Mouse (Mus musculus) spleen, embryonic (tissue): ENCODE measurements around the gene Parp1.
"Not testable (repeated sequence)": the region's sequence is repeated elsewhere in the genome, so short reads cannot be mapped to it uniquely, and the experiment has no call there.

Source experiments
- CTCF ChIA-PET: fragments of 350-600 bp; sonication (Branson Sonifier 250); formaldehyde crosslinking; loops from one replicate; lab custom pipeline; 2022; lab: Charles Lee

Gene Parp1

GRCm38 (mm10) chr1:180556899-180557298 is 11.8 kb upstream of the Parp1 start:
- CTCF ChIA-PET: no interaction called here

- CTCF ChIA-PET: no interaction called here
These were observed 9.3 kb upstream of the Parp1 start for GRCm38 (mm10) chr1:180559454-180559853.

GRCm38 (mm10) chr1:180561187-180561586 is 7.5 kb upstream of the Parp1 start:
- CTCF ChIA-PET: no interaction called here

- CTCF ChIA-PET: no interaction called here
These were observed 3.8 kb upstream of the Parp1 start for GRCm38 (mm10) chr1:180564885-180565284.

- CTCF ChIA-PET: no interaction called here
These were observed 963 bp upstream of the Parp1 start for GRCm38 (mm10) chr1:180567761-180568160.

GRCm38 (mm10) chr1:180568248-180568647 is 476 bp upstream of the Parp1 start:
- CTCF ChIA-PET: no interaction called here

GRCm38 (mm10) chr1:180569453-180569852 is 729 bp downstream of the Parp1 start:
- CTCF ChIA-PET: interaction anchor here (0.8 kb wide), 1 partner anchor 18 kb away, joined by 3 read pairs; no protein-coding TSS in a partner anchor

GRCm38 (mm10) chr1:180570181-180570580 is 1.5 kb downstream of the Parp1 start:
- CTCF ChIA-PET: interaction anchor here (0.8 kb wide), 1 partner anchor 18 kb away, joined by 3 read pairs; no protein-coding TSS in a partner anchor

GRCm38 (mm10) chr1:180571018-180571589 is 2.4 kb downstream of the Parp1 start:
- CTCF ChIA-PET: no interaction called here

- CTCF ChIA-PET: interaction anchor here (0.6 kb wide), 1 partner anchor 74 kb away, joined by 3 read pairs; no protein-coding TSS in a partner anchor
These were observed 3.0 kb downstream of the Parp1 start for GRCm38 (mm10) chr1:180571721-180572120.

GRCm38 (mm10) chr1:180572154-180572553 is 3.4 kb downstream of the Parp1 start:
- CTCF ChIA-PET: interaction anchor here (0.6 kb wide), 1 partner anchor 74 kb away, joined by 3 read pairs; no protein-coding TSS in a partner anchor

GRCm38 (mm10) chr1:180576524-180576923 is 7.8 kb downstream of the Parp1 start:
- CTCF ChIA-PET: no interaction called here

GRCm38 (mm10) chr1:180577837-180578236 is 9.1 kb downstream of the Parp1 start:
- CTCF ChIA-PET: no interaction called here

- CTCF ChIA-PET: no interaction called here
These were observed 19.2 kb downstream of the Parp1 start for GRCm38 (mm10) chr1:180587792-180588442.

GRCm38 (mm10) chr1:180600578-180600977 is 31.9 kb downstream of the Parp1 start:
- CTCF ChIA-PET: no interaction called here

- CTCF ChIA-PET: interaction anchor here (0.6 kb wide), 1 partner anchor 59 kb away, joined by 4 read pairs; no protein-coding TSS in a partner anchor
These were observed 33.1 kb downstream of the Parp1 start for GRCm38 (mm10) chr1:180601806-180602205.

- CTCF ChIA-PET: no interaction called here
These were observed 35.9 kb downstream of the Parp1 start for GRCm38 (mm10) chr1:180604579-180604978.

- CTCF ChIA-PET: no interaction called here
These were observed 37.4 kb downstream of the Parp1 start for GRCm38 (mm10) chr1:180606106-180606505.

- CTCF ChIA-PET: no interaction called here
These were observed 38.3 kb downstream of the Parp1 start for GRCm38 (mm10) chr1:180606796-180607577.

GRCm38 (mm10) chr1:180607578-180607879 is 38.8 kb downstream of the Parp1 start:
- CTCF ChIA-PET: no interaction called here

- CTCF ChIA-PET: not testable (repeated sequence)
These were observed 43.1 kb downstream of the Parp1 start for GRCm38 (mm10) chr1:180611842-180612241.

GRCm38 (mm10) chr1:180616762-180617161 is 48.0 kb downstream of the Parp1 start:
- CTCF ChIA-PET: no interaction called here

- CTCF ChIA-PET: no interaction called here
These were observed 53.7 kb downstream of the Parp1 start for GRCm38 (mm10) chr1:180622389-180622788.
